Mouse (Mus musculus): ENCODE results near the gene Lamtor1. TPM values are rescaled to one million over a fixed set of nuclear protein-coding genes. Genes with fewer than 3 reads are reported as not detected.

Lamtor1 gene
- total and polyA plus RNA-seq, 3 experiments, result 68.6 to 107 (median 86.2) TPM

DNA sequence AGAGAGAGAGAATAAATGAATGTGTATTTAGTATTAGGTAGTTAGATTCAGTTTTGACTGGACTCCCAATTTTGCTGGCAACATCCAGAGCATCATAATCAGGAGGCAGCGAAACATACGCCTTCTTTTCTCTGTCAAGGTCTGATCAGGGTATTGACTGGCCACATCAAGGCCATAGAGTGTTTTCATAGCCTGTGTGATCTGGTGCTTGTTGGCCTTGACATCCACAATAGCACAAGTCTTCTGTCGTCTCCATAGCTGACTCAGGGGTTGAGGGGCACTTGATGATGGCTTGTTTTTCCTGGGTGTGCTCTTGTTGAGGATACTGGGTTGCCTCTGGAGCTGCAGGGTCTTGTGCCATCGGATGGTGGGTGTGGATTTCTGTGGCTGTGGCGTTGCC is 51.2 kb downstream of the Lamtor1 start:
- dilution Hi-C loops (cut with MboI; ENCODE audit: extremely low pct_ligation_motif_present, extremely low pct_unique_long_range_greater_than_20kb, low sequenced_read_pairs) (no loop called here), in situ Hi-C loops (cut with MboI; ENCODE audit: low pct_ligation_motif_present, low pct_unique_long_range_greater_than_20kb, low sequenced_read_pairs) (no loop called here)
- no peak overlapping the region for H3K4me3 ChIP-seq (replicated peaks in 1 of 3; ENCODE audit: low read depth in 2 of 3, low read length in 2 of 3, poor library complexity in 1 of 3)
- no peak overlapping the region for H3K9ac ChIP-seq (ENCODE audit: insufficient read depth, low read depth)
- TF ChIP-seq GABPA (IDR thresholded peaks at IDR 0.05; ENCODE audit: insufficient replicate concordance, low read depth, low read length) (no peak), POLR2A (IDR thresholded peaks at IDR 0.05; ENCODE audit: low read depth, low read length) (no peak), ZMIZ1 (IDR thresholded peaks at IDR 0.05; ENCODE audit: low read depth, low read length) (no peak), ZNF384 (IDR thresholded peaks at IDR 0.05; ENCODE audit: low read depth, low read length) (no peak), ETS1 (conservative IDR thresholded peaks at IDR 0.05; ENCODE audit: low read depth, low read length) (no peak), TCF12 (IDR thresholded peaks at IDR 0.05; ENCODE audit: low read depth, low read length) (no peak), TBP (conservative IDR thresholded peaks at IDR 0.05; ENCODE audit: low read depth, low read length) (no peak), JUND (conservative IDR thresholded peaks at IDR 0.05; ENCODE audit: low read depth, low read length) (no peak), MYC (IDR thresholded peaks at IDR 0.05; ENCODE audit: low read depth, low read length) (no peak), IRF4 (IDR thresholded peaks at IDR 0.05; ENCODE audit: low read depth, low read length) (no peak), MEF2A (IDR thresholded peaks at IDR 0.05; ENCODE audit: borderline replicate concordance, low read depth, low read length) (no peak), PAX5 (IDR thresholded peaks at IDR 0.05; ENCODE audit: low read length) (no peak), CHD1 (IDR thresholded peaks at IDR 0.05; ENCODE audit: low read depth, low read length) (no peak), CTCF (conservative IDR thresholded peaks at IDR 0.05 in 1 of 2, IDR thresholded peaks at IDR 0.05 in 1 of 2; ENCODE audit: low read depth in 2 of 2, low read length in 2 of 2) (no peak), USF2 (conservative IDR thresholded peaks at IDR 0.05; ENCODE audit: low read depth, low read length) (no peak)
- no peak for DNase-seq (ENCODE audit: extremely low read depth)
- no peak overlapping the region for H3K27ac ChIP-seq (ENCODE audit: insufficient read depth, low read depth)
- no peaks in the 10 kb centered on the region for H3K9me3 ChIP-seq (replicated peaks; ENCODE audit: low read length)
- peaks cover 0 to 23% of the 10 kb centered on the region in 2 experiments; a peak in 2 of 4 replicates for H3K4me1 ChIP-seq (ENCODE audit: control insufficient read depth in 1 of 2, insufficient read depth in 2 of 2)
- H3K4me2 ChIP-seq (ENCODE audit: insufficient read depth, low read depth, poor library complexity, severe bottlenecking), result no peak overlapping the region
- H3K27me3 ChIP-seq (replicated peaks), result no peaks in the 10 kb centered on the region
- peaks cover 3% of the 10 kb centered on the region; the same call in 1 of the 2 replicates for H3K79me2 ChIP-seq (replicated peaks; ENCODE audit: control insufficient read depth, extremely low read depth, insufficient read depth, poor library complexity, severe bottlenecking)
- peaks cover 0 to 17% of the 10 kb centered on the region in 2 experiments for H3K36me3 ChIP-seq (replicated peaks in 1 of 2; ENCODE audit: control insufficient read depth in 1 of 2, insufficient read depth in 1 of 2, low read length in 1 of 2)

DNA sequence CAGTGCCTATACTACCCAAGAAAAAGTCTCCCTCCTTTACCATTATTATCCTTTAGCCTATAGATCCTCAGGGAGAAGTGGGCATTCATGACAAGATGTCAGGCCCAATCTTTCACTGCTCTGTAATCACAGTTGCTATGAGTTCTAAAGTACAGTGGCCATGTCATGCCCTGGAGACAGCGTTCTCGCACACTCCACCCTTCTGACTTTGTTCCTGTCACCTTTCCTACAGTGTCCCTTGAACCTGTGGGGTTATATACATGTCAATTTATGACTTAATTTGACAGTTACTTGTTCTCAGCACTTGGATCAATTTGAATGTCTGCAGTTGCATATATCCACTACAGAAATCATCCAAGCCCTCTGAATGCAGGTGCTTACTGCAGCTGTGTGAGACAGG is 57.1 kb downstream of the Lamtor1 start:
- H3K9me3 ChIP-seq (replicated peaks; ENCODE audit: low read length), result no peaks in the 10 kb centered on the region
- TF ChIP-seq MEF2A (IDR thresholded peaks at IDR 0.05; ENCODE audit: borderline replicate concordance, low read depth, low read length) (no peak), MAZ (IDR thresholded peaks at IDR 0.05; ENCODE audit: low read depth, low read length) (no peak), POLR2AphosphoS2 (IDR thresholded peaks at IDR 0.05; ENCODE audit: low read depth, low read length) (no peak), CHD2 (IDR thresholded peaks at IDR 0.05; ENCODE audit: low read length) (no peak)
- H3K27ac ChIP-seq (ENCODE audit: insufficient read depth, low read depth), result no peak overlapping the region
- dilution Hi-C loops (cut with MboI; ENCODE audit: extremely low pct_ligation_motif_present, extremely low pct_unique_long_range_greater_than_20kb, low sequenced_read_pairs) (no loop called here), in situ Hi-C loops (cut with MboI; ENCODE audit: low pct_ligation_motif_present, low pct_unique_long_range_greater_than_20kb, low sequenced_read_pairs) (no loop called here)
- H3K79me2 ChIP-seq (replicated peaks; ENCODE audit: control insufficient read depth, extremely low read depth, insufficient read depth, poor library complexity, severe bottlenecking), result no peaks in the 10 kb centered on the region; the same call in 1 of the 2 replicates
- H3K27me3 ChIP-seq (replicated peaks), result no peaks in the 10 kb centered on the region
- H3K9ac ChIP-seq (ENCODE audit: insufficient read depth, low read depth), result no peak overlapping the region
- H3K4me3 ChIP-seq (replicated peaks in 1 of 3; ENCODE audit: low read depth in 2 of 3, low read length in 2 of 3, poor library complexity in 1 of 3), result no peak overlapping the region
- no peak overlapping the region for H3K4me2 ChIP-seq (ENCODE audit: insufficient read depth, low read depth, poor library complexity, severe bottlenecking)
- H3K36me3 ChIP-seq (replicated peaks in 1 of 2; ENCODE audit: control insufficient read depth in 1 of 2, insufficient read depth in 1 of 2, low read length in 1 of 2), result no peaks in the 10 kb centered on the region
- H3K4me1 ChIP-seq (ENCODE audit: control insufficient read depth in 1 of 2, insufficient read depth in 2 of 2), result peaks cover 0 to 43% of the 10 kb centered on the region in 2 experiments; a peak in 3 of 4 replicates
- no peak for DNase-seq (ENCODE audit: extremely low read depth)

Data from CH12.LX (cell line).